Mouse (Mus musculus): Measurements from ENCODE around the gene Casz1. TPM values are rescaled to one million over a fixed set of nuclear protein-coding genes. Genes with fewer than 3 reads are reported as not detected.

The Casz1 gene
- polyA plus RNA-seq, 2 experiments, result 0.32 to 0.39 TPM

DNA sequence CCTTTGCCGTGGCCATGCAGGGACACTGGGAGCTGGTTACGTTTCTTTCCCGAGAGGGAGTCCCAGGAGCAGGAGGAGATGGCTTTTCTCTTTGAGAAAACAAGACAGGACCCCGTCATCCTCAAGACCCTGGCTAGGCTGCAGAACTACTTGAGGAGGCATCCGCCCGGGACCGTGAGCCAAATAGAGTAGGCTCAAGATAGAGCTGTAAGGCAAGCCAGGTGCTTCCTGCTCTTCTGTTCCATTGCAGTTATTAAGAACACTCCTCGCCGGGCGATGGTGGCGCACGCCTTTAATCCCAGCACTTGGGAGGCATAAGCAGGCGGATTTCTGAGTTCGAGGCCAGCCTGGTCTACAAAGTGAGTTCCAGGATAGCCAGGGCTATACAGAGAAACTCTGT, 80.4 kb downstream of the Casz1 start:
- H3K27me3 ChIP-seq (ENCODE audit: control insufficient read depth, insufficient read depth, low read length), result peaks cover 11% of the 10 kb centered on the region
- H3K9me3 ChIP-seq (ENCODE audit: control insufficient read depth, low read length), result no peaks in the 10 kb centered on the region
- ATAC-seq (ENCODE audit: insufficient read depth), result no peak

GRCm38 (mm10) chr4:148885401-148885800, 81.2 kb downstream of the Casz1 start:
- no peaks in the 10 kb centered on the region for H3K36me3 ChIP-seq (replicated peaks; ENCODE audit: control insufficient read depth, insufficient read depth, low read depth)
- ATAC-seq (ENCODE audit: insufficient read depth) (no peak), DNase-seq (ENCODE audit: low read depth in 3 of 3, low spot score in 3 of 3) (no peak)
- H3K27ac ChIP-seq, result no peak overlapping the region
- TF ChIP-seq CTCF (IDR thresholded peaks at IDR 0.05; ENCODE audit: low read depth) (no peak), EP300 (IDR thresholded peaks at IDR 0.05; ENCODE audit: low read depth) (no peak)
- no peaks in the 10 kb centered on the region for H3K9me3 ChIP-seq (ENCODE audit: control insufficient read depth, low read length)
- WGBS (ENCODE audit: insufficient replicate concordance), result 65% methylated on average over 10 of the region's 10 CpGs
- H3K4me2 ChIP-seq (ENCODE audit: low read depth), result no peak overlapping the region
- no peak overlapping the region for H3K9ac ChIP-seq (replicated peaks)
- peaks cover 17% of the 10 kb centered on the region for H3K27me3 ChIP-seq (ENCODE audit: control insufficient read depth, insufficient read depth, low read length)
- no peaks in the 10 kb centered on the region for H3K4me1 ChIP-seq (replicated peaks; ENCODE audit: control insufficient read depth in 2 of 2, insufficient read depth in 2 of 2, low read length in 1 of 2)
- no peak overlapping the region for H3K4me3 ChIP-seq (ENCODE audit: insufficient read depth in 1 of 2, low read depth in 2 of 2, low read length in 2 of 2)

More for the DNA sequence above, 80.4 kb downstream of the Casz1 start:
- Histone ChIP-seq H3K4me1 (replicated peaks; ENCODE audit: control insufficient read depth in 2 of 2, insufficient read depth in 2 of 2, low read length in 1 of 2) (no peaks in the 10 kb centered on the region), H3K4me3 (ENCODE audit: insufficient read depth in 1 of 2, low read depth in 2 of 2, low read length in 2 of 2) (no peak overlapping the region), H3K36me3 (replicated peaks; ENCODE audit: control insufficient read depth, insufficient read depth, low read depth) (no peaks in the 10 kb centered on the region), H3K4me2 (ENCODE audit: low read depth) (no peak overlapping the region), H3K9ac (replicated peaks) (no peak overlapping the region), H3K27ac (no peak overlapping the region)
- 63% methylated on average over 14 of the region's 14 CpGs for whole genome bisulfite sequencing (ENCODE audit: insufficient replicate concordance)
- no peak for DNase-seq (ENCODE audit: low read depth in 3 of 3, low spot score in 3 of 3)
- TF ChIP-seq CTCF (IDR thresholded peaks at IDR 0.05; ENCODE audit: low read depth) (no peak), EP300 (IDR thresholded peaks at IDR 0.05; ENCODE audit: low read depth) (no peak)

DNA sequence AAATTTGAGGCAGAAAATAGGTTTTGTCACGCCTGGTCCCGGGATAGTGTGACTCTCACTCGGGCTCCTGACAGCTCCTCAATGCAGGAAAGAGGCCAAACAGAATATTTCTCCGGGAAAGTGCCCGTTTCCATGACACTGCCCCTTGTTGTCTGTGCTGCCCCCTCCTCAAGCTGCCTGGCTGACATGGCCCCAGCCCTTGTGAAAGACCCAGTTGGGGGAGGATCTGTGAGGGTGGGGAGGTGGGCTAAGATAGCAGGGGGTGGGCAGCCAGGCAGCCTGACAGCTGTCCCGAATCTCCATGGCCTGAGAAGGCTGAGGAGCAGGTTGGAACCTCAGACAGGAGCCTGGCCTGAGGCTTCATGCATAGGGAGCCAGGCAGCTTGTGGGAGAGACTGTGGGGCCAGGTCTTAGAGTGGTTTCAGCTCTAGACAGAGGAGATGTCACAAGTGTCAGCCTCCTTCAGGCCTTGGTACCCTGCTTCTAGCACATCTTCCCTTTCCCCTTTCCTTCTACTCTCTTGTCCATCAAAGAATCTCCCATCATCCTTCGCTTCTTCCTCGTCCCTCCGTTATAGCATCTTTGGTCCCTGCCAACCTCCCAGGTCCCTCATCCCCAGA, 81.8 kb downstream of the Casz1 start:
- 45% methylated on average over 9 of the region's 9 CpGs for WGBS (ENCODE audit: insufficient replicate concordance)
- Histone ChIP-seq H3K36me3 (replicated peaks; ENCODE audit: control insufficient read depth, insufficient read depth, low read depth) (no peaks in the 10 kb centered on the region), H3K9me3 (ENCODE audit: control insufficient read depth, low read length) (no peaks in the 10 kb centered on the region), H3K9ac (replicated peaks) (no peak overlapping the region), H3K27me3 (ENCODE audit: control insufficient read depth, insufficient read depth, low read length) (peaks cover 24% of the 10 kb centered on the region), H3K4me2 (ENCODE audit: low read depth) (no peak overlapping the region), H3K27ac (no peak overlapping the region), H3K4me1 (replicated peaks; ENCODE audit: control insufficient read depth in 2 of 2, insufficient read depth in 2 of 2, low read length in 1 of 2) (no peaks in the 10 kb centered on the region), H3K4me3 (ENCODE audit: insufficient read depth in 1 of 2, low read depth in 2 of 2, low read length in 2 of 2) (no peak overlapping the region)
- DNase-seq (ENCODE audit: low read depth in 3 of 3, low spot score in 3 of 3) (no peak), ATAC-seq (ENCODE audit: insufficient read depth) (no peak)
- TF ChIP-seq CTCF (IDR thresholded peaks at IDR 0.05; ENCODE audit: low read depth), result no peak
- no peak for TF ChIP-seq EP300 (IDR thresholded peaks at IDR 0.05; ENCODE audit: low read depth)

DNA sequence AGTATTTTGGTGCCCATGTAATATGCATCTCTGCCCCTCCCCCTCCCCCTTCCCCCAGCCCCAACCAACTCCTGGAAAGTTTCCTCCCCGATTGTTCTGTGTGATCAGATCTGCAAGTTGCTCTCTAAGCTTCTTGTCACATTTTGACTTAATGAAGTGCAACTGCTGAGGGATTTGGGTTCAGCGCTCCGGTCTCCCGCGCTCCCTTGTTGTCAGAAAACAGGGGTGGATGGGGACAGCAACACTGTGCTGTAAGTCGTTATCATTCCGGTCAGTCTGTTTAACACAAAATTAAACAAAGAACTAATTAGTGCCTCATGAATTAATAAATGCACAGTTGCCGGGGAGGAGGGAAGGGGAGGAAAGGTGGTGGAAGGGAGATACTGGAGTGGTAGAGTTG, 84.0 kb downstream of the Casz1 start:
- peaks cover 27% of the 10 kb centered on the region for H3K27me3 ChIP-seq (ENCODE audit: control insufficient read depth, insufficient read depth, low read length)
- H3K9me3 ChIP-seq (ENCODE audit: control insufficient read depth, low read length), result no peaks in the 10 kb centered on the region
- H3K36me3 ChIP-seq (replicated peaks; ENCODE audit: control insufficient read depth, insufficient read depth, low read depth), result no peaks in the 10 kb centered on the region
- H3K4me3 ChIP-seq (ENCODE audit: insufficient read depth in 1 of 2, low read depth in 2 of 2, low read length in 2 of 2), result no peak overlapping the region
- H3K27ac ChIP-seq, result no peak overlapping the region
- 57% methylated on average over 8 of the region's 8 CpGs for WGBS (ENCODE audit: insufficient replicate concordance)
- DNase-seq (ENCODE audit: low read depth in 3 of 3, low spot score in 3 of 3) (no peak), ATAC-seq (ENCODE audit: insufficient read depth) (no peak)
- TF ChIP-seq CTCF (IDR thresholded peaks at IDR 0.05; ENCODE audit: low read depth), result no peak
- no peak for TF ChIP-seq EP300 (IDR thresholded peaks at IDR 0.05; ENCODE audit: low read depth)
- no peak overlapping the region for H3K4me2 ChIP-seq (ENCODE audit: low read depth)
- no peak overlapping the region for H3K9ac ChIP-seq (replicated peaks)
- H3K4me1 ChIP-seq (replicated peaks; ENCODE audit: control insufficient read depth in 2 of 2, insufficient read depth in 2 of 2, low read length in 1 of 2), result no peaks in the 10 kb centered on the region

DNA sequence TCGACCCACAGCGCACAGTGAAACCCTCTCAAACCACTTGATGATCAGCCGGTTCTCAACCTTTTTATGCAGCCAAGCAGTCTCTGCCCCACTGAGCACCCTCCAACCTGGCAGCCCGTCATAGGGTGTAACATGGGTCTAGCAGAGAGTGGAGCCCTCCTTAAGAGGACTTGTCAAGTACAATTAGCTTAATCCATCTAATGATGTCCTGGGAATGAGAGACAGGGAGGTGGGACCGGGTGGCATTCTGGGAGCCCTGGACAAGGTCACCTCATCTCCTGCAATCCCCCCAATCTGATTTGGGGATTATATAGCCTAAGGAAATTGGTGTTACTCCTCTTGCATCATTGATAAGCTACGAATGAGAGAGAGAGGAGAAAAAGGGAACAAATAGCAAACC, 84.8 kb downstream of the Casz1 start:
- no peak overlapping the region for H3K27ac ChIP-seq
- no peak for DNase-seq (ENCODE audit: low read depth in 3 of 3, low spot score in 3 of 3)
- no peak overlapping the region for H3K4me3 ChIP-seq (ENCODE audit: insufficient read depth in 1 of 2, low read depth in 2 of 2, low read length in 2 of 2)
- H3K36me3 ChIP-seq (replicated peaks; ENCODE audit: control insufficient read depth, insufficient read depth, low read depth), result no peaks in the 10 kb centered on the region
- no peaks in the 10 kb centered on the region for H3K4me1 ChIP-seq (replicated peaks; ENCODE audit: control insufficient read depth in 2 of 2, insufficient read depth in 2 of 2, low read length in 1 of 2)
- no peak overlapping the region for H3K9ac ChIP-seq (replicated peaks)
- no peak overlapping the region for H3K4me2 ChIP-seq (ENCODE audit: low read depth)
- no peak for ATAC-seq (ENCODE audit: insufficient read depth)
- peaks cover 30% of the 10 kb centered on the region for H3K27me3 ChIP-seq (ENCODE audit: control insufficient read depth, insufficient read depth, low read length)
- no peaks in the 10 kb centered on the region for H3K9me3 ChIP-seq (ENCODE audit: control insufficient read depth, low read length)
- 50% methylated on average over 6 of the region's 6 CpGs for WGBS (ENCODE audit: insufficient replicate concordance)
- TF ChIP-seq CTCF (IDR thresholded peaks at IDR 0.05; ENCODE audit: low read depth), result no peak
- TF ChIP-seq EP300 (IDR thresholded peaks at IDR 0.05; ENCODE audit: low read depth), result no peak

All from liver, embryonic 14.5 days (tissue).